Mouse (Mus musculus) embryonic facial prominence, embryonic 13.5 days (tissue): ENCODE data around the gene Ssbp2. TPM values are rescaled to one million over a fixed set of nuclear protein-coding genes. Genes with fewer than 3 reads are reported as not detected.
A peak's percentile ranks its signal among the peaks of the same experiment; 100 is the strongest.

Source experiments
- ATAC-seq: fragments of 200-750 bp; cut with Nextera tagmentation; 2 replicates; pipeline ENCODE4 v1.8.0; 2017; ENCODE audit warnings: low read depth; ENCODE audit not compliant: insufficient number of reproducible peaks, insufficient read depth, low FRiP score, low TSS enrichment
- H3K27ac ChIP-seq: fragments of 300-500 bp; sonication (generic); 2 replicates; pipeline ENCODE4 v1.5.1; 2015; ENCODE audit warnings: moderate library complexity, mild to moderate bottlenecking, inconsistent platforms
- H3K27me3 ChIP-seq: fragments of 300-500 bp; sonication (generic); 2 replicates; pipeline ENCODE4 v1.6.1; 2015; ENCODE audit warnings: mild to moderate bottlenecking, inconsistent platforms
- H3K36me3 ChIP-seq: fragments of 300-500 bp; sonication (generic); 2 replicates; pipeline ENCODE4 v1.6.1; 2015; ENCODE audit warnings: mild to moderate bottlenecking, inconsistent platforms
- H3K4me1 ChIP-seq: fragments of 300-500 bp; sonication (generic); 2 replicates; pipeline ENCODE4 v1.6.1; 2015; ENCODE audit warnings: inconsistent platforms
- H3K4me2 ChIP-seq: fragments of 300-500 bp; sonication (generic); 2 replicates; pipeline ENCODE4 v1.6.1; 2015; ENCODE audit warnings: moderate library complexity, mild to moderate bottlenecking, inconsistent platforms
- H3K4me3 ChIP-seq: fragments of 300-500 bp; sonication (generic); 2 replicates; pipeline ENCODE4 v1.5.1; 2015; ENCODE audit warnings: mild to moderate bottlenecking, inconsistent platforms
- H3K9ac ChIP-seq: fragments of 300-500 bp; sonication (generic); 2 replicates; pipeline ENCODE4 v1.6.1; 2015; ENCODE audit warnings: mild to moderate bottlenecking, inconsistent platforms
- H3K9me3 ChIP-seq: fragments of 300-500 bp; sonication (generic); 2 replicates; pipeline ENCODE4 v1.6.1; 2016; ENCODE audit warnings: inconsistent platforms
- WGBS: fragments of 180-500 bp; shearing (Covaris S2); methylation state at CpG from one replicate; pipeline ENCODE4 v1.1.7; 2015; ENCODE audit warnings: mixed read lengths; 5-methylcytosine and 5-hydroxymethylcytosine counted together
- polyA plus RNA-seq: library from polyadenylated mRNA; unstranded; fragments of >200 nt; fragmentation: Nextera tagmentation; extraction: Ambion mirVana; gene quantifications from 2 replicates; pipeline ENCODE4 v1.2.1, GENCODE M21; 2015

Gene Ssbp2
- polyA plus RNA-seq, 1 experiment from 2014 or later = 228 TPM

- Histone ChIP-seq H3K9ac (peak overlapping the region; percentile 99), H3K4me3 (peak overlapping the region; percentile 96), H3K27me3 (no peaks in the 10 kb centered on the region), H3K4me1 (peaks cover 26% of the 10 kb centered on the region), H3K36me3 (no peaks in the 10 kb centered on the region), H3K4me2 (peak overlapping the region; percentile 71), H3K27ac (peak overlapping the region; percentile 98), H3K9me3 (no peaks in the 10 kb centered on the region)
- ATAC-seq = no peak
- 3% methylated on average over 1 of the region's 2 CpGs for WGBS
These were observed 2.3 kb downstream of the Ssbp2 start for GRCm38 (mm10) chr13:91462395-91462794.

- no peak overlapping the region; the same call in 1 of the 2 replicates for H3K9ac ChIP-seq
- 15% methylated on average over 9 of the region's 9 CpGs for WGBS
- ATAC-seq = no peak
- H3K4me3 ChIP-seq = peak overlapping the region; percentile 96
- H3K9me3 ChIP-seq = no peaks in the 10 kb centered on the region
- peak overlapping the region; percentile 71 for H3K4me2 ChIP-seq
- H3K4me1 ChIP-seq = peaks cover 26% of the 10 kb centered on the region
- no peaks in the 10 kb centered on the region for H3K27me3 ChIP-seq
- H3K27ac ChIP-seq = no peak overlapping the region
- no peaks in the 10 kb centered on the region for H3K36me3 ChIP-seq
These were observed 2.9 kb downstream of the Ssbp2 start for GRCm38 (mm10) chr13:91462893-91463481.

GRCm38 (mm10) chr13:91465002-91465715, 5.1 kb downstream of the Ssbp2 start:
- Histone ChIP-seq H3K4me1 (peaks cover 11% of the 10 kb centered on the region), H3K4me3 (no peak overlapping the region), H3K27ac (no peak overlapping the region), H3K27me3 (no peaks in the 10 kb centered on the region), H3K36me3 (no peaks in the 10 kb centered on the region), H3K4me2 (no peak overlapping the region), H3K9me3 (no peaks in the 10 kb centered on the region), H3K9ac (no peak overlapping the region)
- no peak for ATAC-seq
- 82% methylated on average over 8 of the region's 8 CpGs for WGBS

- no peak for ATAC-seq
- Histone ChIP-seq H3K9ac (no peak overlapping the region), H3K9me3 (no peaks in the 10 kb centered on the region), H3K4me3 (no peak overlapping the region), H3K27ac (no peak overlapping the region), H3K4me2 (no peak overlapping the region), H3K27me3 (no peaks in the 10 kb centered on the region), H3K4me1 (peaks cover 17% of the 10 kb centered on the region), H3K36me3 (no peaks in the 10 kb centered on the region)
- 71% methylated on average over 2 of the region's 2 CpGs for WGBS
These were observed 11.5 kb downstream of the Ssbp2 start for GRCm38 (mm10) chr13:91471566-91471965.

GRCm38 (mm10) chr13:91471980-91472379, 11.9 kb downstream of the Ssbp2 start:
- Histone ChIP-seq H3K9ac (no peak overlapping the region), H3K9me3 (no peaks in the 10 kb centered on the region), H3K4me3 (no peak overlapping the region), H3K4me2 (no peak overlapping the region), H3K27me3 (no peaks in the 10 kb centered on the region), H3K36me3 (no peaks in the 10 kb centered on the region), H3K27ac (no peak overlapping the region), H3K4me1 (peaks cover 17% of the 10 kb centered on the region)
- WGBS = 72% methylated on average over 2 of the region's 2 CpGs
- no peak for ATAC-seq

- Histone ChIP-seq H3K27ac (no peak overlapping the region), H3K27me3 (no peaks in the 10 kb centered on the region), H3K4me2 (no peak overlapping the region), H3K36me3 (no peaks in the 10 kb centered on the region), H3K9me3 (no peaks in the 10 kb centered on the region), H3K4me3 (no peak overlapping the region), H3K4me1 (peaks cover 29% of the 10 kb centered on the region), H3K9ac (no peak overlapping the region)
- 68% methylated on average over 6 of the region's 6 CpGs for WGBS
- ATAC-seq = no peak
These were observed 13.4 kb downstream of the Ssbp2 start for GRCm38 (mm10) chr13:91473527-91473926.

GRCm38 (mm10) chr13:91474027-91474426, 13.9 kb downstream of the Ssbp2 start:
- H3K9ac ChIP-seq = no peak overlapping the region
- no peaks in the 10 kb centered on the region for H3K27me3 ChIP-seq
- no peaks in the 10 kb centered on the region for H3K36me3 ChIP-seq
- ATAC-seq = no peak
- 63% methylated on average over 1 of the region's 1 CpGs for WGBS
- H3K9me3 ChIP-seq = no peaks in the 10 kb centered on the region
- no peak overlapping the region for H3K4me2 ChIP-seq
- H3K4me3 ChIP-seq = no peak overlapping the region
- peaks cover 29% of the 10 kb centered on the region for H3K4me1 ChIP-seq
- H3K27ac ChIP-seq = no peak overlapping the region

- no peaks in the 10 kb centered on the region for H3K36me3 ChIP-seq
- ATAC-seq = no peak
- H3K4me2 ChIP-seq = no peak overlapping the region
- no peak overlapping the region for H3K9ac ChIP-seq
- H3K27ac ChIP-seq = no peak overlapping the region
- H3K9me3 ChIP-seq = no peaks in the 10 kb centered on the region
- no peaks in the 10 kb centered on the region for H3K27me3 ChIP-seq
- H3K4me3 ChIP-seq = no peak overlapping the region
- peaks cover 29% of the 10 kb centered on the region for H3K4me1 ChIP-seq
These were observed 15.8 kb downstream of the Ssbp2 start for GRCm38 (mm10) chr13:91475888-91476287.

- 89% methylated on average over 1 of the region's 1 CpGs for WGBS
- Histone ChIP-seq H3K9me3 (no peaks in the 10 kb centered on the region), H3K4me2 (no peak overlapping the region), H3K4me3 (no peak overlapping the region), H3K27ac (no peak overlapping the region), H3K36me3 (no peaks in the 10 kb centered on the region), H3K27me3 (no peaks in the 10 kb centered on the region), H3K4me1 (peaks cover 27% of the 10 kb centered on the region), H3K9ac (no peak overlapping the region)
- no peak for ATAC-seq
These were observed 16.6 kb downstream of the Ssbp2 start for GRCm38 (mm10) chr13:91476596-91477100.

GRCm38 (mm10) chr13:91478011-91478410, 17.9 kb downstream of the Ssbp2 start:
- no peak overlapping the region for H3K4me3 ChIP-seq
- no peak for ATAC-seq
- peaks cover 18% of the 10 kb centered on the region for H3K4me1 ChIP-seq
- WGBS = 12% methylated on average over 4 of the region's 4 CpGs
- no peaks in the 10 kb centered on the region for H3K27me3 ChIP-seq
- H3K36me3 ChIP-seq = no peaks in the 10 kb centered on the region
- H3K27ac ChIP-seq = no peak overlapping the region
- H3K9me3 ChIP-seq = no peaks in the 10 kb centered on the region
- no peak overlapping the region for H3K4me2 ChIP-seq
- H3K9ac ChIP-seq = no peak overlapping the region

GRCm38 (mm10) chr13:91484303-91484702, 24.2 kb downstream of the Ssbp2 start:
- H3K4me3 ChIP-seq = no peak overlapping the region
- no peak overlapping the region for H3K27ac ChIP-seq
- no peaks in the 10 kb centered on the region for H3K4me1 ChIP-seq
- no peak overlapping the region for H3K9ac ChIP-seq
- no peak for ATAC-seq
- peaks cover 4% of the 10 kb centered on the region; the same call in 1 of the 2 replicates for H3K36me3 ChIP-seq
- no peaks in the 10 kb centered on the region for H3K27me3 ChIP-seq
- 81% methylated on average over 1 of the region's 1 CpGs for WGBS
- H3K9me3 ChIP-seq = no peaks in the 10 kb centered on the region
- no peak overlapping the region for H3K4me2 ChIP-seq

- Histone ChIP-seq H3K4me2 (no peak overlapping the region), H3K4me1 (peaks cover 24% of the 10 kb centered on the region), H3K27me3 (no peaks in the 10 kb centered on the region), H3K36me3 (0 out of 2 replicates have a peak, but pooled peaks cover 6% of the 10 kb centered on the region), H3K9me3 (no peaks in the 10 kb centered on the region), H3K4me3 (no peak overlapping the region), H3K9ac (no peak overlapping the region), H3K27ac (no peak overlapping the region)
- no peak for ATAC-seq
- WGBS = 64% methylated on average over 4 of the region's 4 CpGs
These were observed 32.0 kb downstream of the Ssbp2 start for GRCm38 (mm10) chr13:91492133-91492532.
